Mouse (Mus musculus) embryo, embryonic 9.5 days (tissue): ENCODE measurements around the gene Hoxd4.

Experiments used
- DNase-seq: peaks from one replicate; pipeline ENCODE4 v3.0.0-alpha.2; 2017; ENCODE audit errors: extremely low spot score

Gene Hoxd4

GRCm38 (mm10) chr2:74711721-74712621, at the start of gene Hoxd4, which contains the start of gene Hoxd3:
Hoxd4 (plus strand) TSS chr2:74711929.
Hoxd3 (plus strand) TSS chr2:74711927.
- no peak for DNase-seq

- no peak for DNase-seq
Observed at GRCm38 (mm10) chr2:74663291-74663925, 48.3 kb upstream of the Hoxd4 start.

- no peak for DNase-seq
Observed at GRCm38 (mm10) chr2:74666411-74666810, 45.3 kb upstream of the Hoxd4 start.

- no peak for DNase-seq
Observed at GRCm38 (mm10) chr2:74667191-74667841, 44.4 kb upstream of the Hoxd4 start.

- DNase-seq = no peak
Observed at GRCm38 (mm10) chr2:74667842-74668357, 43.8 kb upstream of the Hoxd4 start, which contains the start of gene Hoxd13. Hoxd13 (plus strand) TSS chr2:74668310.

GRCm38 (mm10) chr2:74668370-74669229, 43.1 kb upstream of the Hoxd4 start:
- no peak for DNase-seq

- no peak for DNase-seq
Observed at GRCm38 (mm10) chr2:74669230-74669578, 42.5 kb upstream of the Hoxd4 start.

- DNase-seq = no peak
Observed at GRCm38 (mm10) chr2:74669650-74670235, 42.0 kb upstream of the Hoxd4 start.

GRCm38 (mm10) chr2:74670632-74671188, 41.0 kb upstream of the Hoxd4 start:
- no peak for DNase-seq

GRCm38 (mm10) chr2:74671847-74672246, 39.9 kb upstream of the Hoxd4 start:
- no peak for DNase-seq

GRCm38 (mm10) chr2:74672481-74673362, 39.0 kb upstream of the Hoxd4 start:
- peak; percentile 80 for DNase-seq

- no peak for DNase-seq
Observed at GRCm38 (mm10) chr2:74673835-74674425, 37.8 kb upstream of the Hoxd4 start.

- DNase-seq = no peak
Observed at GRCm38 (mm10) chr2:74674881-74675665, 36.7 kb upstream of the Hoxd4 start, which contains the start of gene Hoxd12. Hoxd12 (plus strand) TSS chr2:74675013.

- DNase-seq = no peak
Observed at GRCm38 (mm10) chr2:74675666-74676282, 36.0 kb upstream of the Hoxd4 start.

- DNase-seq = no peak
Observed at GRCm38 (mm10) chr2:74676376-74677052, 35.2 kb upstream of the Hoxd4 start.

GRCm38 (mm10) chr2:74677106-74677505, 34.6 kb upstream of the Hoxd4 start:
- DNase-seq = no peak

GRCm38 (mm10) chr2:74678891-74679595, 32.7 kb upstream of the Hoxd4 start, which contains the start of gene Hoxd11:
Hoxd11 (plus strand) TSS chr2:74679557.
- no peak for DNase-seq
